Mouse (Mus musculus) T-helper 2 cell (primary cell): ENCODE data around the gene Rpl22.

Source experiments
- in situ Hi-C: fragments of 300-600 bp; cut with MboI, MseI; formaldehyde crosslinking; loops from one replicate; pipeline ENCODE4 v1.15.1; 2025; ENCODE audit warnings: high pct_unique_total_duplicates

The Rpl22 gene

DNA sequence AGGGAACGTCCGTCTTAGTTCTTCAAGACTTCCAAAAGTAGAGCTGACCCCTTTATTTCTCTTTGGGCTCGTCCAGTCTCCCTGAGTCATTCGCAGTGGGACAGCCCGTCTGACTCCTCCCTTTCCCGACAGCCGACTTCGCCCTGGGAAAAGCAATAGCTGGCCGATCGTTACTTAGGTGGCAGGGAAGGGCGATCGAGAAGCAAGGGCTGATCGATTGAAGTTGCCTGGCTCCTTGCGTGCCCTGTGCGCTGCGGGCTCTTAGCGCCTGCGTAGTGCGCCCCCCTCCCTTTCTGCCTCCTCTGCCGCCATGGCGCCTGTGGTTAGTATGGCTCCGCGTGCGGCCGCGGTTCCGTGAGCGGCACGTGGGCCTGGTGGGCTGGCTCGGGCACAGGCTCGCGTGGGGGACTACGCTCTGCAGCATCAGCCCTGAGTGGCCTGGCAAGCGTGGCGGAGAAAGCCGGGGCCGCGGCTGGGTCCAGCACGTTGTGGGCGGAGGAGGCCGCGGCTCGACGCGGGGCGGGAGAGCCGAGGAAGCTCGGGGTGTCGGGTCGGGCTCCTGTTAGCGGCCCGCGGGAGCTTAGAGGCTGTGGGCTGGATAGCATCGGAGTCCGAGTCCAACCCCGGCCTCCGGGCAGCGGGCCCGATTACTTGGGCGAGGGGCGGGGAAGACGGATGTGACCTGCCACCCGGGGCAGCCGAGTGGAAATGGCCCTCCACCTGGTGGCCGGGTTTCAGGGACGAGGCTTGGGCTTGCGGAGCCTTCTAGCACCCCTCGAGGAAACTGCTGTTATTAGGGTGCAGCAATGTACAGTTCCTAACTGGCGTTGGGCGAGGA is at the start of gene Rpl22:
Gene Rpl22 (plus strand): TSS at position 169 of the 838 bp plus-strand sequence.
- in situ Hi-C loops = no loop called here

DNA sequence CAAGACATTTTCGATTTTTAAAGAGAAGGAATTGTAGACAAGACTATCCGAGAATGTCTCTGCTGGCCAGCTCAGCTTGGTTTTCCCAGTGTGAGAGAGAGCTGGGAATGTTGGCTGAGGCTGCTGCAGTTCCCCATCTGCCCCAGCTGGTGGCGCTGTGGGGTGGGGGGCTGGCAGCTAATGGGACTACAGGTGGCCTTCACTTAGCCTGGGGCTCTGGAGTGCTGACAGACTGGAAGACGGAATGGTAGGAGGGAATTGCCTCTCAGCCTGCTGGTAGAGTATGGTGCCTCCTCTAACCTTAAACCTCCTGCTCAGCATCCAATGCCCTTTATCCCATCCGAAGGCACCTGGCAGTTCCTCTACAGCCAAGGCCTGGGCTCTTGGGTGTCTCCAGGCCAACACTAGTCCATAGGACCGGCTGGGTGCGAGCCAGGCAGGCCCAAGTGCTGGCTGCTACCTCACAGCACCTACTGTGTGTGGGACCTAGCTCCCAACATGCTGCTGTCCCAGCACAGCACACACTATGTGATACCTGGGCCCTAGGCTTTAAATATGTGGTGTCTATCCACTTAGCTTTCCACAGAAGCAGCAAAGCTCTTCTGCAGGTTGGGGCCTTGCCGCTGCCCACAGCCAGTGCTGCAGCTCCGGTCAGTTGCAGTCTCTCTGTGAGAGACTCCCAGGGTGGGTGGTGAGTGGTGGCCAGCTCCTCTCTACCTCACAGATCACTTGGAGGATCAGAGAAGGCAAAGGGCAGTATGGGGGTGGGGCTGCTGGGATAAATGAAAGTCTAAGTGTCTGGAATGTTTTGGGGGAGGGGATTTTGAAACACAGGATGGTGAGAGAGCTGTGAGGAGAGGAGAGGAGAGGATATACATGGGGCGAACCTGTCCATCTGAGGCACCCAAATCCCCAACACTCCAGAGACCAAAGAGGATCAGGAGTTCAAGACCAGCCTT is 48.9 kb upstream of the Rpl22 start:
- in situ Hi-C loops = no loop called here

DNA sequence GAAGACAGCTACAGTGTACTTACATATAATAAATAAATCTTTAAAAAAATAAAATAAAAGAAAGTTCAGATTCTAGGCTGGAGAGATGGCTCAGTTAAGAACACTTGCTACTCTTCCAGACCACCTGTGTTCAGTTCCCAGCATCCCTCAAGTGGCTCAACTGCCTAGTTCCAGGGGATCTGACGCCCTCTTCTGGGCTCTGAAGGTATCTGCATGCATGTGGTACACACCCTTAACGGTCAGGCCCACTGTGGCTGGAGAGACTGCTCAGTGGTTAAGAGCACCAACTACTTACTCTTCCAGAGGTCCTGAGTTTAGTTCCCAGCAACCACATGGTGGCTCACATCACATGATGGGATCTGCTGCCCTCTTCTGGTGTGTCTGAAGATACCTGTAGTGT is 47.6 kb upstream of the Rpl22 start:
- in situ Hi-C loops = no loop called here

DNA sequence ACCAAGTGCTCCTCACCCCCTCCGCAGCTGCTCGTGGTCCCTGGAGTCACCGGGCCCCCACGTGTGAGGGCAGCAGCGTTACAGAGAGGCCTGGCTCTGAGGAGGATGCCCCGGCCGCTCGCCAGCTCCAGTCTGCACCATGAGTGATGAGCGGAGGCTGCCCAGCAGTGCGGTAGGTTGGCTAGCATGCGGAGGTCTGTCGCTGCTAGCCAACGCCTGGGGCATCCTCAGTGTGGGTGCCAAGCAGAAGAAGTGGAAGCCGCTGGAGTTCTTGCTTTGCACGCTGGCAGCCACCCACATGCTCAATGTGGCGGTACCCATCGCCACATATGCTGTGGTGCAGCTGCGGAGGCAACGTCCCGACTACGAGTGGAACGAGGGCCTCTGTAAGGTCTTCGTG is 46.6 kb upstream of the Rpl22 start:
- in situ Hi-C loops = no loop called here

DNA sequence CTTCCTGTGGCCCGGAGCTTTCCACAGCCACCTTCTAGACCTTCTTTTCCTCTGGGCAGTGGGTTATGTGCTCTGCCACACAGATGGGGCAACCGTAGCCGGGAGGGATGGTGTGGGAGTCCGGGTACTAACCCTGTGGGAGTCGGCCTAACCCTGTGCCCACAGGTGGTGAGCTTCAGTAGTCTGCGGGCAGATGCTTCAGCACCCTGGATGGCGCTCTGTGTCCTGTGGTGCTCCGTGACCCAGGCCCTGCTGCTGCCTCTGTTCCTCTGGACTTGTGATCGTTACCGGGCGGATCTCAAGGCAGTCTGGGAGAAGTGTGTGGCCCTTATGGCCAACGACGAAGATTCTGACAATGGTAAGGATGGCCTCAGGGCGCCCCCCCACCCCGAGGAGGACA is 43.9 kb upstream of the Rpl22 start:
- in situ Hi-C loops = loop anchor here (5.0 kb wide), 1 partner anchor 109 kb away; no protein-coding TSS in a partner anchor

DNA sequence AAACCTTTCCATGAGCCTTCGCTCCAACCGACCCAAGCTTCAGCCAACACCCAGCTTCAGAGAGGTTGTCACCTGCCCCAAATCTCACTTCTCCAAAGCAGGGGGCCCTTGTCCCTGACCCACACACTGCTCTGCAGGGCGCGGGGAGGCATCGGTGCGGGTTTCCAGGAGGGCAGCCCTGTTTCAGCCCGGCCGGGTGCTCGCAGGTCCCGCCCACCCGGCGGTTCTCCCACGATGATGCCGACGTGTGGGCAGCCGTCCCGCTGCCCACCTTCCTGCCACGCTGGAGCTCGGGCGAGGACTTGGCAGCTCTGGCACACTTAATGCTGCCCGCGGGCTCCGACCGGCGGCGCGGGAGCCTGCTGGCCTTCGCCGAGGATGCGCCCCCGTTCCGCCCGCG is 42.8 kb upstream of the Rpl22 start:
- in situ Hi-C loops = loop anchor here (5.0 kb wide), 1 partner anchor 110 kb away; no protein-coding TSS in a partner anchor

DNA sequence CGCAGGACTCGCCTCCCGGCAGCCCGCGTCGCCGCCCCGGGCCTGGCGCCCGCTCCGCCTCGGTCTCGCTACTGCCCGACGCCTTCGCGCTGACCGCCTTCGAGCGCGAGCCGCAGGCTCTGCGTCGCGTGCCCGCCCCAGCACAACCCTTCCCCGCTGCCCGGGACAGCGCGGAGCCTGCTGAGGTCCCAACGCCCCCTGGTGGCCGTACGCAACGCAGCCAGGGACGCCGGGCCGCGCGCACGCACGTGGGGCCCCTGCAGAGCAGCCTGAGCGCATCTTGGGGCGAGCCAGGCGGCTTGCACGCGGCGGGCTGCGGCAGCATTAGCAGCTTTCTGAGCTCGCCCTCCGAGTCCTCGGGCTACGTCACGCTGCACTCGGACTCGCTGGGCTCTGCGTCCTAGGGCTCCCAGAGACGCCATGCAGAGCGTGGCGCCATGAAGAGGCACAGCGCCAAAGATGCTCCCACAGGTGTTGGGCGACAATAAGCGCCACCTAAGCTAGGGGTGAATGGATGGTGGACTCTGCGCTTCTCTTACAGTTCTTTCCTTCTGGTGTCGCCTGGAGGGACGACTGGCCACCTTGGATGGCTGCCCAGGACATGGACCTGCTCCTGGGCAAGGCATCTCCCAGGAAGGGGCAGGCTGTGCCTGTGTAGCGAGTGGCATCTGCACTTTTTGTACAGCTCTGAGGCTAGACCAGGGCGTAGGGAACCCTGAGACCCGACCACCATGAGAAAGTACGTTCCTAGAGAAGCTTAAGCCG is 42.2 kb upstream of the Rpl22 start:
- in situ Hi-C loops = loop anchor here (5.0 kb wide), 1 partner anchor 111 kb away; no protein-coding TSS in a partner anchor

DNA sequence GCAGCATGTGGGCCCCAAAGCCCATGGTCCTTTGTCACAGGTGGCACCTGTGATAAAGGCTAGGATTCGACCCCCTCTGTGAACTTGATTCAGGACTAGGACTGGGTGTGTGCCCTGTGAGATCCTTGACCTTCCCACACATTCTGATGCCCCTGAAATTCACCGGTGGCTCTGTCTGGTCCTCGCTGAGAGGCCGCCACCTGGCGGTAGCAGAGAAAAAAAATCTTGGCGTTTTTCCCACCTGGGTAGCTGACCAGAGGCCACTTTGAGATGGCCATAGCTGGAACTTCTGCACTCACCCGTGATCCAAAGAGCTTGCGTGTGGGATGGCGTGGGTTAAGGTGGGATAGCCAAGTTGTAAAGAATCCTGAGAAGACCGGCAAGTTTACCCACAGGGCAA is 40.0 kb upstream of the Rpl22 start:
- in situ Hi-C loops = no loop called here

DNA sequence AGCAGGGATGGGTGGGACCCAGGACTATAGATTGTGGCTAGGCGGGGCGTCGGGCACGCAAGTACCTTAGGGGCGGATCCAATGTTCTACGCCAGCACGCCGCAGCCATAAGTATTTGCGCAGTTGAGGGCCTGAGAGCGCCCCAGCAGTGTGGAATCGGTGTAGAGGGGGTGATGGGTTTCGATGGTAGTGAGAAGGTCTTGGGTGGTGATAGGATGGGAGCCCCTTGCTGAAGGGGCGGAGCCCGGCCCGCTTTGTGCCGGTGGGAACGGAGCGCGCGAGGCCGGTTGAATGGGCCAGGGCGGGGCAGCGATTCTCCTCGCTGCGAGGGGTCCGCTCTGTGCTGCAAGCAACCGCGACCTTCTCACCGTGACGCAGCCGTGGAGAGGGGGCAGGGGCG is 39.4 kb upstream of the Rpl22 start:
- in situ Hi-C loops = no loop called here

DNA sequence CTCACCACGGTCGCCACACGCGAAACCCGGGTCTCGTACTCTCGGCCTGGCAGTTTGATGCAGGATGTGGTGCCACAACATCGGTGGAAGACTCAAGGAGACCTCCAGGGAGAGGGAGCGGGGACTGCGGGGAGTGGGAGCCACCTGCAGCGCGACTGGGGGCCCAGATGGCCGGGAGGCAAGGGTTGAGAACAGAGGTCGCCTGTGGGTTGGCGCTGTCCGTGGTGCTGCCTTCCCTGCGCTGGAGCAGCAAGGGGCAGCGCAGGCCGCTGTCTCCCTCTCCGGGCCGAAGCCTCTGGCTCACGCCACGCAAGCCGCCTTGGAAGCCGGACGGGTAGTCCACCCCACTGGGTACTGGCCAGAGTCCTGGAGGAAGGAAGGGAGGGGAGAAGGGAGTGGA is 38.7 kb upstream of the Rpl22 start:
- in situ Hi-C loops = no loop called here

DNA sequence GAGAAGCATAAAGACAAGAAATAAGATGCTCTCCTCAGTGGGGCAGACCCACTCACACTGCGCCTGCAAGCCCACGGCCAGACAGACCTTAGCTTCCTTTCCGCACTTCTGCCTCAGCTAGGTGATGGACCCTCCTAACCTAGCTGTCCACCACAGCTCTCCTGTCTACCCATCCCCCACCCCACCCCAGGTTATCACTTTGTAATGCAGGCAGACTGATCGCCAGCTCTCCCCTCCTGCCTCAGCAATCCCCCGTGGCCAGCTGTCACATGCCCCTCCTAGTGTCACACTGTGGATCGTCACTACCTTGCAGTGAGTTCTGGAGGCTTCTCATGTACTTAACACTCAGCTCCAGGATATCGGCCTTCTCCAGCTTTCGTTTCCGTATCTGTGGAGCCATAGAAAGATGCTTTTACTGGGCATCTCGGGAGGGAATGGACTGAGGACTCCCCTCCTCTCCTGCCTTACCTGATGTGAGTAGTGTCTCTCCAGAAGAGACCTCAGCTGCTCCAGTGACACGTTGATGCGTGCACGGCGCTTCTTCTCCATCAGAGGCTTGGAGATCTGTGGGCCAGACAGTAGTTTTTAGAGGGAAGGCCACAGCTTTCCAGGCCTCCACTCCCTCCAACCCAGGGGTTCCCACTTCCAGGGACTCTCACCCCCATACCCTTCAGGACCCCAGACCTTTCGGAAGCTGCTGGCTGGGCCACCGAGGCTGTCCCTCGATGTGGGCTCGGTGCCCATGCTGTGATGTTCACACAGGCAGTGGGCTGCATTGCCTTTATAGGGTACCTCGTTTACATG is 38.0 kb upstream of the Rpl22 start:
- in situ Hi-C loops = no loop called here

DNA sequence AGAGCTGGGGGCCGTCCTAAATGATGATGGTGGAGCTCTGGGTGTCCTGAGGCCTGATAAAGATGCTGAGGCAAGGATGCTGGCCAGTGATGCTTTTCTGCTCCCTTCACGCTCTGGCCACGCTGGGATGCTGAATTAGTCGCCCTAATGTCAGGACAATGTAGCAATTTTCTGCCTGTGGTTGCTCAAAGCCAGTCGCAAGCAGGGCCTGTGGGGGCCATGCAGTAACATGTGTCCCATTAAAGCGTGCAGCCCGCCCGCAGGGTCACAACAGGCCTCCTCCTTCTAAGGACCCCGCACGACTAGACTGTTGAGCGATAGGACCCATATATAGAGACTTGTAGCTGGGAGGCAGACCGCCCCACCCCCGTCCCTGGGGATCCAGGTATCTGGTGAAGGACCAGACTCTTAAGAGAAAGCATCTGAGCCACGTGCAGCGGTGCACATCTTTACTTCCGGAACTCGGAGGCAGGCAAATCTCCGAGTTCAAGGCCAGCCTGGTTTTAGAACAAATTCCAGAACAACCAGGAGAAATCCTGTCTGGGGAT is 37.1 kb upstream of the Rpl22 start:
- in situ Hi-C loops = no loop called here

DNA sequence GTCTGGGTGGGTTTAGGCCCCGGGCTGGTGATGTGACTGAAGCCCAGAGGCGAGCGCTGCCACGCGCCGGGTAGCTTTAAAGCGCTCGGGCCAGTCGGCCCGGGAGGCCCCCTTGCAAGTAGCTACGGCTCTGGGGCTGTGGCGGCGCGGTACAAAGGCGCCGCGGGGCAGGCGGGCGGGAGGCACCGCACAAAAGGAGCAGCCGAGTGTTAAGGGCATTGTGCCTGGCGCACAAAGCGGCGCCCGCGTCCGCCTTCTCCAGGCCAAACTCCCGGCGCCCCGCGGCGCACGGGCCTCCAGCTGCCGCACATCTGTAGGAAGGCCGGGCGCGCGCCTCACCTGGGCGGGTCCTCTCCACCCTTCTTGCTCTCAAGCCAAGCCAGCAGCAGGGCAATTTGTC is 35.2 kb upstream of the Rpl22 start:
- in situ Hi-C loops = loop anchor here (10.0 kb wide), 1 partner anchor 356 kb away; the partner anchor contains the start of gene Dnajc11

DNA sequence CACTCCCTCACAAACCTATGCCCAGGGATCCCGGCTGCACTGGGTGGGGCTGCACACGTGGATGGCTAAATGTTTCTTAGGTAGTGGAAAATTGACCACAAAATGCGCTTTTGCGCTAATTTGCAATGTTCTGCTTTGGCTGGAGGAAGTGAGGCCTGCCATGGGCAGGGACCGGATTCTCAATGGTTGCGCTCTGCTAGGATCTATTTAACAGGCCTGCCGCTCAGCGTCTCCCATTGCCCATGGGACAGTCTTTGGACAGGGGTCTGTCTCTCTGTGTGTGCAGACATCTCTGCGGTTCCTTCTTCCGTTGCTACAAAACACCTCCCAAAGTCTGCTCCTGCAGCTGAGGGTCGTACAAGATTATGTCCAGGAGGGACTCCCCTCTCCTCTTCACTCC is 34.6 kb upstream of the Rpl22 start:
- in situ Hi-C loops = loop anchor here (10.0 kb wide), 1 partner anchor 356 kb away; the partner anchor contains the start of gene Dnajc11

DNA sequence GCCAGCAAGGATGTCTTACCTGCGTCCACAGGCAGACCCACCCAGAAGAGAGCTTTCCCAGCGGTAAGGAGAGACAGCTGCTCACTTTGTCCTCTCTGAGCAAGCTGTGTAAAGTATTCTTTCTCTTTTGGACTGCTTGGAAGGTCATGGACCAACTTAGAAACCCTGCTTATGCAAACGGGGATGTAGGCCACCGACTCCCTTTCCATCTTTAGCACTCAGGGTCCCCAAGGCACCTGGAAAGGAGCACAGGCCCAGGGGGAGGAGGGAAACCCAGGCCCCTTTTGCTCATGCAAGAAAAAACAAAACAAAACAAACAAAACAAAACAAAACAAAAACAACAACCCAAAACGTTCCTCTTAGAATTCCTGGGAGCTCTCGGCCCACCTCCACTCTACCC is 34.0 kb upstream of the Rpl22 start, which contains the start of gene Hes3:
Gene Hes3 (minus strand): TSS at position 101 of the 400 bp plus-strand sequence.
- in situ Hi-C loops = loop anchor here (10.0 kb wide), 1 partner anchor 357 kb away; the partner anchor contains the start of gene Dnajc11

DNA sequence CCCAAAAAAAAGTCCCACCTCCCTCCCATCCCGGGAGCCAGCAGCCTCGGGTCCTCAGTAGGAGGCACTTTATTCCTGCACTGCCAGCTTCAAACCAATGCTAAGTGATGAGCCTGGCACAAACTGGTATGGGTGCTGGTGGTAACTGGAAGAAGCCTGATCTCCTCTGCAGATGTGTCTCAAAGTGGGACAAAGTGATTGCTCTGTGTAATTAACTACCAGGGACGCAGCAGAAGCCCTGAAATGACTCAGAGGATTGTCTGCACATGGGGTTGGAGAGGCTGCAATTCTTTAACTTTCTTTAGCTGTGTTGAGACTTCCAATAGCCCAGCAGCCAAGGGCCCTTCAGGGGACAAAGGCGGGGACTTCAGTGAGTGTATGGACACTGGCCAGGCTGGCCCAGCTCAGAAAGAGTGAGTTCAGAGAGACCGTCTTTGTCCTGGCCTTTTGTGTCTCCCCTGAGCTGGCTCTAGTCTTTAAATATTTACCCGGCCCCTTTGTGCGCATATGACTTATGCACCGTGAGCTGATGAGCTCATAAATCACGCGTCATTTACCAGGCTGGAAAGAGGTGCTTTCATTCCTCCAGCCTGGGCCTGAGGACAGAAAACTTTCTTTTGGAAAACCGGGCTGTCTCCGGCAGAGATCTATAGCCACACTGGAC is 33.3 kb upstream of the Rpl22 start:
- in situ Hi-C loops = loop anchor here (10.0 kb wide), 1 partner anchor 357 kb away; the partner anchor contains the start of gene Dnajc11

DNA sequence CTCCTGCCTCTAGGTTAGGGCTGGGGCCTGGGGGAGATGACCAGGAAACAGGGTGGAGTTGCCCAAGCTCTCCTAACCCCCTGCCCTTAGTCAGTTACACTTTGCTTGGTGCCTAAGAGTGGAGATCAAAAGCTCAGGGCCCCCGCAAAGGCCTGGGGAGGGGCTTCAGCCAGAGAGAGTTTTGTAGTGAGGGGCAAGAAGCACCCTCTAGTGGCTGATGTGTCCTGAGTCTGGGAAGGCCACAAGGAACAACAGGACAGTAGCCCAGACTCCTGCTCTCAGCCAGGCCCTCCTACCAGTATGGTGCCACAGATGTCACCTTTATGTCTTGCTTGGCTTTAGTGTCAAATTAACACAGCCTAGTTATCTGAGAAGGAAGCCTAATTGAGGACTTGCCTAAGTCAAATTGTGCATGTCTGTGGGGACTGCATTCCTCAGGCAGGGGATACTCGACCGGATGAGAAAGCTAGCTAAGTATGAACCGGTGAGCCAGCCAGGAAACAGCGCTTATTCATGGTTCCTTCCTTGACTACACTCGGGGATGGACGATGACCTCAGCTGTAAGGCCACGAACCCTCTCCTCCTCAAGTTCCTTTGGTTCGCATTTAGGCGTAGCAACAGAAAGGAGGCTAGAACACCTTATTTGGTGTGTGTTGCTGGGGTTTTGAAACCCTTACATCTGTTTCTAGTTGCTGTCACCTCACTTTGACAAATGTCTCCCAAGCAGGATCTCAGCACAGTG is 31.2 kb upstream of the Rpl22 start:
- in situ Hi-C loops = loop anchor here (10.0 kb wide), 1 partner anchor 360 kb away; the partner anchor contains the start of gene Dnajc11

DNA sequence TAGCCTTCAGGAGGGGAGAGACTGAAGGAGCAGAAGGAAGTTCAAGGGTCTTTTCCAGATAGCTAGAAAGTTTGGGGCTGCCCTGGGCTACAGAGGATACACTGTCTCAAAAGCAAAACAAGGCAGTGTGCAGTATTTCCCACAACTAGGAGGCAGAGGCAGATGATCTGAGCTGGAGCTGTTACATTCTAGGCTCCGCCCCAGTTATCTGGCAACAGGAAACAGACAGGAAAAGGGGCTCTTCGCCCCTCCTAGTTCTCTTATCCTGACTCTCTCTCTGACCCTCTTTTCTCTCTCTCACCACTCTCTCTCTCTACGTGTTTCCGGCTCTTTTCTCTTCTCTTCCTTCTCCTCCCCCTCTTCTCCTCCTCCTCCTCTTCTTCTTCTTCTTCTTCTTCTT is 29.6 kb upstream of the Rpl22 start:
- in situ Hi-C loops = loop anchor here (10.0 kb wide), 1 partner anchor 361 kb away; the partner anchor contains the start of gene Dnajc11
